Mouse (Mus musculus) hindbrain, embryonic 16.5 days (tissue): ENCODE results near the gene Dusp13. TPM values are rescaled to one million over a fixed set of nuclear protein-coding genes. Genes with fewer than 3 reads are reported as not detected.
A peak's percentile ranks its signal among the peaks of the same experiment; 100 is the strongest.

Experiments
- ATAC-seq: fragments of 200-750 bp; cut with Nextera tagmentation; 2 replicates; pipeline ENCODE4 v1.8.0; 2017; ENCODE audit warnings: moderate TSS enrichment, moderate library complexity
- H3K27ac ChIP-seq: fragments of 300-500 bp; sonication (generic); 2 replicates; pipeline ENCODE4 v1.5.1; 2014; ENCODE audit warnings: low read depth, mild to moderate bottlenecking, control low read depth, low read length, moderate library complexity
- H3K27me3 ChIP-seq: fragments of 300-500 bp; sonication (generic); replicated peaks from 2 replicates; pipeline ENCODE4 v1.6.1; 2014; ENCODE audit warnings: low read length; ENCODE audit not compliant: control insufficient read depth, insufficient read depth
- H3K36me3 ChIP-seq: fragments of 300-500 bp; sonication (generic); 2 replicates; pipeline ENCODE4 v1.6.1; 2014; ENCODE audit warnings: mild to moderate bottlenecking, low read length, moderate library complexity, mixed read lengths; ENCODE audit not compliant: control insufficient read depth, insufficient read depth
- H3K4me1 ChIP-seq: fragments of 300-500 bp; sonication (generic); 2 replicates; pipeline ENCODE4 v1.6.1; 2014; ENCODE audit warnings: low read depth, low read length; ENCODE audit not compliant: control insufficient read depth, insufficient read depth
- H3K4me2 ChIP-seq: fragments of 300-500 bp; sonication (generic); 2 replicates; pipeline ENCODE4 v1.6.1; 2014; ENCODE audit warnings: mild to moderate bottlenecking, low read length, control low read depth, moderate library complexity
- H3K4me3 ChIP-seq: fragments of 300-500 bp; sonication (generic); 2 replicates; pipeline ENCODE4 v1.5.1; 2014; ENCODE audit warnings: mild to moderate bottlenecking, low read length, control low read depth, moderate library complexity
- H3K9ac ChIP-seq: fragments of 300-500 bp; sonication (generic); 2 replicates; pipeline ENCODE4 v1.6.1; 2014; ENCODE audit warnings: low read depth, mild to moderate bottlenecking, control low read depth, low read length, moderate library complexity
- H3K9me3 ChIP-seq: fragments of 300-500 bp; sonication (generic); 2 replicates; pipeline ENCODE4 v1.6.1; 2014; ENCODE audit warnings: mild to moderate bottlenecking, low read length, moderate library complexity; ENCODE audit not compliant: control insufficient read depth
- WGBS: fragments of 180-500 bp; shearing (Covaris S2); extraction: QIAGEN DNeasy Blood & Tissue Kit; methylation state at CpG from one replicate; pipeline ENCODE4 v1.1.7; 2014; 5-methylcytosine and 5-hydroxymethylcytosine counted together
- polyA plus RNA-seq: library from polyadenylated mRNA; unstranded; fragments of >200 nt; fragmentation: Nextera tagmentation; extraction: Ambion mirVana; gene quantifications from 2 replicates; pipeline ENCODE4 v1.2.1, GENCODE M21; 2015

Gene Dusp13
- polyA plus RNA-seq = 0.36 TPM in 1 of 2 replicates, not detected in the other

- Histone ChIP-seq H3K27me3 (no peaks in the 10 kb centered on the region), H3K4me2 (peak within 1 kb of the TSS; percentile 73), H3K4me3 (peak within 1 kb of the TSS; percentile 100), H3K9me3 (no peaks in the 10 kb centered on the region), H3K36me3 (no peaks in the 10 kb centered on the region), H3K27ac (peak within 1 kb of the TSS; percentile 92), H3K9ac (peak within 1 kb of the TSS; percentile 93), H3K4me1 (peaks cover 16% of the 10 kb centered on the region)
- ATAC-seq = peak; percentile 69
- WGBS = under 1% methylated on average over 26 of the region's 26 CpGs
Observed at GRCm38 (mm10) chr14:21750881-21751542, at the start of gene Dusp13. Dusp13 (minus strand) TSS chr14:21751181.

- Histone ChIP-seq H3K27ac (no peak overlapping the region), H3K36me3 (no peaks in the 10 kb centered on the region; the same call in 1 of the 2 replicates), H3K4me3 (no peak overlapping the region), H3K4me2 (no peak overlapping the region), H3K9ac (no peak overlapping the region), H3K9me3 (no peaks in the 10 kb centered on the region), H3K4me1 (no peaks in the 10 kb centered on the region), H3K27me3 (no peaks in the 10 kb centered on the region)
- 98% methylated on average over 4 of the region's 4 CpGs for WGBS
- no peak for ATAC-seq
Observed at GRCm38 (mm10) chr14:21800641-21801040, 49.7 kb upstream of the Dusp13 start.

- H3K27me3 ChIP-seq = no peaks in the 10 kb centered on the region
- no peak overlapping the region for H3K4me2 ChIP-seq
- H3K27ac ChIP-seq = no peak overlapping the region
- H3K4me3 ChIP-seq = no peak overlapping the region
- WGBS = 96% methylated on average over 6 of the region's 6 CpGs
- H3K36me3 ChIP-seq = peaks cover 8% of the 10 kb centered on the region
- no peak for ATAC-seq
- no peak overlapping the region for H3K9ac ChIP-seq
- H3K4me1 ChIP-seq = no peaks in the 10 kb centered on the region
- no peaks in the 10 kb centered on the region for H3K9me3 ChIP-seq
Observed at GRCm38 (mm10) chr14:21792250-21792649, 41.3 kb upstream of the Dusp13 start.

- ATAC-seq = no peak
- H3K4me2 ChIP-seq = no peak overlapping the region
- H3K9me3 ChIP-seq = no peaks in the 10 kb centered on the region
- H3K27me3 ChIP-seq = no peaks in the 10 kb centered on the region
- H3K27ac ChIP-seq = no peak overlapping the region
- H3K4me3 ChIP-seq = no peak overlapping the region
- peaks cover 8% of the 10 kb centered on the region for H3K36me3 ChIP-seq
- no peaks in the 10 kb centered on the region for H3K4me1 ChIP-seq
- no peak overlapping the region for H3K9ac ChIP-seq
- 96% methylated on average over 4 of the region's 4 CpGs for WGBS
Observed at GRCm38 (mm10) chr14:21791722-21792121, 40.7 kb upstream of the Dusp13 start.

GRCm38 (mm10) chr14:21790585-21791251 is 39.7 kb upstream of the Dusp13 start:
- ATAC-seq = no peak
- Histone ChIP-seq H3K4me2 (no peak overlapping the region), H3K27ac (no peak overlapping the region), H3K4me1 (no peaks in the 10 kb centered on the region), H3K36me3 (peaks cover 11% of the 10 kb centered on the region), H3K9ac (no peak overlapping the region), H3K27me3 (no peaks in the 10 kb centered on the region), H3K4me3 (no peak overlapping the region), H3K9me3 (no peaks in the 10 kb centered on the region)
- WGBS = 93% methylated on average over 9 of the region's 9 CpGs

GRCm38 (mm10) chr14:21788121-21788520 is 37.1 kb upstream of the Dusp13 start:
- no peak overlapping the region for H3K4me2 ChIP-seq
- H3K4me1 ChIP-seq = no peaks in the 10 kb centered on the region
- H3K4me3 ChIP-seq = no peak overlapping the region
- no peaks in the 10 kb centered on the region for H3K9me3 ChIP-seq
- peaks cover 11% of the 10 kb centered on the region for H3K36me3 ChIP-seq
- H3K27me3 ChIP-seq = no peaks in the 10 kb centered on the region
- WGBS = 95% methylated on average over 5 of the region's 5 CpGs
- no peak overlapping the region for H3K9ac ChIP-seq
- H3K27ac ChIP-seq = no peak overlapping the region
- ATAC-seq = no peak

GRCm38 (mm10) chr14:21787374-21787773 is 36.4 kb upstream of the Dusp13 start:
- Histone ChIP-seq H3K27me3 (no peaks in the 10 kb centered on the region), H3K9me3 (no peaks in the 10 kb centered on the region), H3K4me1 (no peaks in the 10 kb centered on the region), H3K4me2 (no peak overlapping the region), H3K27ac (no peak overlapping the region), H3K36me3 (peaks cover 7% of the 10 kb centered on the region), H3K9ac (no peak overlapping the region), H3K4me3 (no peak overlapping the region)
- 86% methylated on average over 3 of the region's 3 CpGs for WGBS
- ATAC-seq = no peak

GRCm38 (mm10) chr14:21786500-21786899 is 35.5 kb upstream of the Dusp13 start:
- no peak overlapping the region for H3K4me2 ChIP-seq
- 78% methylated on average over 4 of the region's 4 CpGs for WGBS
- ATAC-seq = no peak
- H3K36me3 ChIP-seq = peaks cover 5% of the 10 kb centered on the region; the same call in 1 of the 2 replicates
- H3K4me1 ChIP-seq = no peaks in the 10 kb centered on the region
- H3K27ac ChIP-seq = no peak overlapping the region
- H3K9me3 ChIP-seq = no peaks in the 10 kb centered on the region
- H3K4me3 ChIP-seq = no peak overlapping the region
- no peaks in the 10 kb centered on the region for H3K27me3 ChIP-seq
- no peak overlapping the region for H3K9ac ChIP-seq

- Histone ChIP-seq H3K27me3 (no peaks in the 10 kb centered on the region), H3K4me3 (no peak overlapping the region), H3K36me3 (peaks cover 13% of the 10 kb centered on the region), H3K9ac (no peak overlapping the region), H3K9me3 (no peaks in the 10 kb centered on the region), H3K27ac (no peak overlapping the region), H3K4me2 (no peak overlapping the region), H3K4me1 (no peaks in the 10 kb centered on the region)
- 89% methylated on average over 4 of the region's 4 CpGs for WGBS
- ATAC-seq = no peak
Observed at GRCm38 (mm10) chr14:21776201-21776600, 25.2 kb upstream of the Dusp13 start.
